Mouse (Mus musculus): ENCODE measurements around the gene Parn. TPM values are rescaled to one million over a fixed set of nuclear protein-coding genes. Genes with fewer than 3 reads are reported as not detected.

Gene Parn
- polyA plus RNA-seq, 1 experiment from 2014 or later: 42.5 TPM

GRCm38 (mm10) chr16:13621745-13622507 is 46.0 kb downstream of the Parn start:
- Histone ChIP-seq H3K9ac (no peak overlapping the region), H3K9me3 (replicated peaks) (no peaks in the 10 kb centered on the region), H3K4me2 (replicated peaks) (no peak overlapping the region), H3K36me3 (peaks cover 37% of the 10 kb centered on the region), H3K4me1 (no peaks in the 10 kb centered on the region), H3K27me3 (no peaks in the 10 kb centered on the region), H3K27ac (replicated peaks) (no peak overlapping the region), H3K4me3 (replicated peaks) (no peak overlapping the region)
- ATAC-seq (ENCODE audit: insufficient number of reproducible peaks, low FRiP score, low TSS enrichment, low read depth): no peak
- 87% methylated on average over 3 of the region's 3 CpGs for WGBS

- H3K4me1 ChIP-seq: no peaks in the 10 kb centered on the region
- ATAC-seq (ENCODE audit: insufficient number of reproducible peaks, low FRiP score, low TSS enrichment, low read depth): no peak
- WGBS: 87% methylated on average over 3 of the region's 3 CpGs
- no peaks in the 10 kb centered on the region for H3K9me3 ChIP-seq (replicated peaks)
- no peak overlapping the region for H3K4me3 ChIP-seq (replicated peaks)
- no peak overlapping the region for H3K4me2 ChIP-seq (replicated peaks)
- H3K9ac ChIP-seq: no peak overlapping the region
- peaks cover 38% of the 10 kb centered on the region for H3K36me3 ChIP-seq
- no peak overlapping the region for H3K27ac ChIP-seq (replicated peaks)
- H3K27me3 ChIP-seq: no peaks in the 10 kb centered on the region
Measured at GRCm38 (mm10) chr16:13620194-13620593, 47.8 kb downstream of the Parn start.

DNA sequence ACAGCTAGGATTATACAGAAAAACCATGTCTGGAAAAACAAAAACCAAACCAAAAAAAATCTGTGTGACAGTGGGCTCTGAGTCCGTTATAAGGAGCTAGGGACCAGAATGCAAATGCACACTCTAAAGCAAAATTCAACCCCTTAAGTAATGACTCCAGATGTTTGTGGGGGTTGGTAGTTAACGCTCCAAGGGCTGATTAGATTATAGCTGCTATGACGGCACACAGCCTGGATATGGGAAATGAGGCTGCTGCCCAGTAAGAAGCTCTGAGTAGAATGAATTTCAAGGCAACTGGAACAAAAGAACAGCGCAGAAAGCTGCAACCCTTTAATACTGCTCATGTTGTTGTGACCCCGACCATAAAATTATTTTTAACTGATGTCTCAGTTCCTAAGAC is 52.7 kb downstream of the Parn start:
- Histone ChIP-seq H3K4me3 (replicated peaks) (no peak overlapping the region), H3K4me2 (replicated peaks) (no peak overlapping the region), H3K27me3 (no peaks in the 10 kb centered on the region), H3K9ac (no peak overlapping the region), H3K4me1 (no peaks in the 10 kb centered on the region), H3K27ac (replicated peaks) (no peak overlapping the region), H3K9me3 (replicated peaks) (no peaks in the 10 kb centered on the region), H3K36me3 (peaks cover 14% of the 10 kb centered on the region)
- WGBS: 52% methylated on average over 5 of the region's 5 CpGs
- ATAC-seq (ENCODE audit: insufficient number of reproducible peaks, low FRiP score, low TSS enrichment, low read depth): no peak

- Histone ChIP-seq H3K27me3 (no peaks in the 10 kb centered on the region), H3K4me3 (replicated peaks) (no peak overlapping the region), H3K9ac (no peak overlapping the region), H3K4me2 (replicated peaks) (no peak overlapping the region), H3K36me3 (peaks cover 12% of the 10 kb centered on the region), H3K27ac (replicated peaks) (no peak overlapping the region), H3K4me1 (no peaks in the 10 kb centered on the region), H3K9me3 (replicated peaks) (no peaks in the 10 kb centered on the region)
- ATAC-seq (ENCODE audit: insufficient number of reproducible peaks, low FRiP score, low TSS enrichment, low read depth): no peak
- 79% methylated on average over 5 of the region's 5 CpGs for WGBS
Measured at GRCm38 (mm10) chr16:13612571-13612970, 55.4 kb downstream of the Parn start.

- no peak overlapping the region for H3K4me2 ChIP-seq (replicated peaks)
- no peak overlapping the region for H3K4me3 ChIP-seq (replicated peaks)
- H3K36me3 ChIP-seq: peaks cover 9% of the 10 kb centered on the region
- H3K27me3 ChIP-seq: no peaks in the 10 kb centered on the region
- no peak for ATAC-seq (ENCODE audit: insufficient number of reproducible peaks, low FRiP score, low TSS enrichment, low read depth)
- no peaks in the 10 kb centered on the region for H3K4me1 ChIP-seq
- H3K9me3 ChIP-seq (replicated peaks): no peaks in the 10 kb centered on the region
- no peak overlapping the region for H3K9ac ChIP-seq
- H3K27ac ChIP-seq (replicated peaks): no peak overlapping the region
- 77% methylated on average over 6 of the region's 6 CpGs for WGBS
Measured at GRCm38 (mm10) chr16:13612058-13612457, 55.9 kb downstream of the Parn start.

DNA sequence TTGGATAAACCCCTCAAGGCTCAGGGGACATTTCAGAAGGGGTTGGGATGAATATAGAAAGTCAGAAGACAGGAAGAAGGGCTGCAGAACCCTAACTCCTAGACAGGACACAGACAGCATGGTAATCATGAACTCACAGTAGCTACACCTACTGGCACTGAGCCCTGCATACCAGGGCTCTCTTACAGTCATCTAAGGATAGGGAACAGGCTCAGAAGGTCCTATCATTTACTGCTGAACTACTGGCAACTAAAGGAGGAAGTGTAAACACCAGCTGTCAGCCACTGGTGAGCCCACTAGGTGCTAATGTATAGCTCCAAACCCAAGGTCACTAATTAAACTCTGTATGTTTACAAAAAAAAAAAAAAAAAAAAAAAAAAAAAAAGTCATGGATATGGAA is 56.6 kb downstream of the Parn start:
- Histone ChIP-seq H3K27me3 (no peaks in the 10 kb centered on the region), H3K9me3 (replicated peaks) (no peaks in the 10 kb centered on the region), H3K27ac (replicated peaks) (no peak overlapping the region), H3K4me1 (no peaks in the 10 kb centered on the region), H3K4me2 (replicated peaks) (no peak overlapping the region), H3K4me3 (replicated peaks) (no peak overlapping the region), H3K9ac (no peak overlapping the region), H3K36me3 (peaks cover 7% of the 10 kb centered on the region)
- ATAC-seq (ENCODE audit: insufficient number of reproducible peaks, low FRiP score, low TSS enrichment, low read depth): no peak

GRCm38 (mm10) chr16:13610951-13611381 is 57.0 kb downstream of the Parn start:
- no peak overlapping the region for H3K27ac ChIP-seq (replicated peaks)
- H3K4me3 ChIP-seq (replicated peaks): no peak overlapping the region
- WGBS: 66% methylated on average over 5 of the region's 5 CpGs
- H3K9ac ChIP-seq: no peak overlapping the region
- ATAC-seq (ENCODE audit: insufficient number of reproducible peaks, low FRiP score, low TSS enrichment, low read depth): no peak
- H3K36me3 ChIP-seq: peaks cover 9% of the 10 kb centered on the region
- no peak overlapping the region for H3K4me2 ChIP-seq (replicated peaks)
- no peaks in the 10 kb centered on the region for H3K27me3 ChIP-seq
- no peaks in the 10 kb centered on the region for H3K4me1 ChIP-seq
- no peaks in the 10 kb centered on the region for H3K9me3 ChIP-seq (replicated peaks)

DNA sequence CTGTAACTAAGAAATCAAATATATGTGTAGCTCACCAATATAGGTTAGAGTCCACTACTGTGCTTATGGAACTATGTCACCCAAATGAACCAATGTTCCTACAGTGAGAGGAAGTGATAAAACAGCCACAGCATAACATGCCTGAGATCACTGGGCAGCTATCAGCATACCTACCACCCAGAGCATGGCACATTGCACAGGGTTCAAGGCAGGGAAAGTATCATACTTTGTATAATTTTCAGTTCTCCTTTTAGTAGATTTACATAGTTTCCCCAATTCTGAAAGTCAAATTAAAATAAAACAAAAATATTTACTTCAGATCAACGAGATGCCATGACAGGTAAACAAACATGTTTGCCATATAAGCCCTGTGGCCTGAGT is 59.3 kb downstream of the Parn start:
- H3K9ac ChIP-seq: no peak overlapping the region
- 89% methylated on average over 1 of the region's 1 CpGs for WGBS
- no peaks in the 10 kb centered on the region for H3K27me3 ChIP-seq
- no peak for ATAC-seq (ENCODE audit: insufficient number of reproducible peaks, low FRiP score, low TSS enrichment, low read depth)
- H3K9me3 ChIP-seq (replicated peaks): no peaks in the 10 kb centered on the region
- no peak overlapping the region for H3K27ac ChIP-seq (replicated peaks)
- H3K36me3 ChIP-seq: peaks cover 24% of the 10 kb centered on the region
- H3K4me1 ChIP-seq: no peaks in the 10 kb centered on the region
- H3K4me2 ChIP-seq (replicated peaks): no peak overlapping the region
- no peak overlapping the region for H3K4me3 ChIP-seq (replicated peaks)

DNA sequence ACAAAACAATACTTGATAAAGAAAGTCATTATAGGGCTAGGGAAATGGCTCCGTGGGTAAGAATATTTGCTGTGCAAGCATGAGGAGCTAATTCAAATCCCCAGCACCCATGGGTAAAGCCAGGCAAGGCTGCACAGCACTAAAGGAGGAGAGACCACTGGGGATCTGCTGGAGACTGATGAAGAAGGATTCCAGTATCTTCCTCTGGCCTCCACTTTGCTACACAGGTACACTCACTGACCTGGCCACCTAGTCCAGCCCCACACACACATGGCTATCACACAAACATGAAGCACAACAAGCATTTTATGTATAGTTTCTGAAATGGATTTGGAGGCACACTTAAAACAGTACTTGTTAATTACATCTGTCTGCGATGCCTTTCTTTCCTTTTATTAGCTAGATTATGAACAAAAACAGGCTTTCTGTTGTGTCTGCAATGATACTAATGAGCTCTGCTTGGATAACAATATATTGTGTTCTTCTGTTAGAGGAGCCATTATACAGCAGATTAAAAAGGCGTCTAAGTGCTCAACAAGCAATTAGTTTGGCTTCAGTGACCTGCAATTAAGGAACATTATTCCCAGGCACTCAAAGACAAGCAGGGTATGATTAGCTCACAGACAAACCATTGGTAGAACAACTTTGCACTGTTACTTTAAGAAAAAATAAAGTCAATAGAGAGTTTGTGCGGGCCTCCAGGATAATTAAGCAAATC is 59.8 kb downstream of the Parn start:
- Histone ChIP-seq H3K27me3 (no peaks in the 10 kb centered on the region), H3K9me3 (replicated peaks) (no peaks in the 10 kb centered on the region), H3K9ac (no peak overlapping the region), H3K36me3 (peaks cover 26% of the 10 kb centered on the region), H3K27ac (replicated peaks) (no peak overlapping the region), H3K4me3 (replicated peaks) (no peak overlapping the region), H3K4me2 (replicated peaks) (no peak overlapping the region), H3K4me1 (no peaks in the 10 kb centered on the region)
- ATAC-seq (ENCODE audit: insufficient number of reproducible peaks, low FRiP score, low TSS enrichment, low read depth): no peak
- WGBS: 72% methylated on average over 4 of the region's 4 CpGs

GRCm38 (mm10) chr16:13602779-13603178 is 65.2 kb downstream of the Parn start:
- H3K27me3 ChIP-seq: no peaks in the 10 kb centered on the region
- no peak for ATAC-seq (ENCODE audit: insufficient number of reproducible peaks, low FRiP score, low TSS enrichment, low read depth)
- no peaks in the 10 kb centered on the region for H3K9me3 ChIP-seq (replicated peaks)
- no peak overlapping the region for H3K4me3 ChIP-seq (replicated peaks)
- no peaks in the 10 kb centered on the region for H3K4me1 ChIP-seq
- H3K27ac ChIP-seq (replicated peaks): no peak overlapping the region
- WGBS: 53% methylated on average over 1 of the region's 1 CpGs
- H3K36me3 ChIP-seq: peaks cover 35% of the 10 kb centered on the region
- H3K4me2 ChIP-seq (replicated peaks): no peak overlapping the region
- no peak overlapping the region for H3K9ac ChIP-seq

- no peaks in the 10 kb centered on the region for H3K27me3 ChIP-seq
- WGBS: 56% methylated on average over 2 of the region's 2 CpGs
- peaks cover 14% of the 10 kb centered on the region for H3K36me3 ChIP-seq
- peaks cover 6% of the 10 kb centered on the region; the same call in 1 of the 2 replicates for H3K4me1 ChIP-seq
- no peaks in the 10 kb centered on the region for H3K9me3 ChIP-seq (replicated peaks)
- no peak overlapping the region for H3K9ac ChIP-seq
- H3K4me3 ChIP-seq (replicated peaks): no peak overlapping the region
- H3K4me2 ChIP-seq (replicated peaks): no peak overlapping the region
- H3K27ac ChIP-seq (replicated peaks): peak overlapping the region; percentile 55; the same call in 1 of the 2 replicates
- no peak for ATAC-seq (ENCODE audit: insufficient number of reproducible peaks, low FRiP score, low TSS enrichment, low read depth)
Measured at GRCm38 (mm10) chr16:13589049-13589408, 78.9 kb downstream of the Parn start.
